Mouse (Mus musculus): ENCODE results near the gene Defb21.
A peak's percentile ranks its signal among the peaks of the same experiment; 100 is the strongest.

Gene Defb21

GRCm38 (mm10) chr2:152604057-152604456, 31.5 kb downstream of the Defb21 start, which contains the start of gene Defb36:
Gene Defb36, plus strand, starts transcription at chr2:152604327.
- DNase-seq (ENCODE audit: low read depth, low spot score): peak; percentile 32

- DNase-seq (ENCODE audit: low read depth, low spot score): no peak
Measured at GRCm38 (mm10) chr2:152607746-152608145, 35.2 kb downstream of the Defb21 start.

- DNase-seq (ENCODE audit: low read depth, low spot score): no peak
Measured at GRCm38 (mm10) chr2:152608719-152609118, 36.2 kb downstream of the Defb21 start.

- no peak for DNase-seq (ENCODE audit: low read depth, low spot score)
Measured at GRCm38 (mm10) chr2:152612193-152612592, 39.6 kb downstream of the Defb21 start.

GRCm38 (mm10) chr2:152615563-152615962, 43.0 kb downstream of the Defb21 start:
- peak; percentile 65 for DNase-seq (ENCODE audit: low read depth, low spot score)

- DNase-seq (ENCODE audit: low read depth, low spot score): no peak
Measured at GRCm38 (mm10) chr2:152616470-152616869, 43.9 kb downstream of the Defb21 start.

- DNase-seq (ENCODE audit: low read depth, low spot score): peak; percentile 50
Measured at GRCm38 (mm10) chr2:152617374-152617773, 44.8 kb downstream of the Defb21 start.

GRCm38 (mm10) chr2:152620367-152621134, 48.0 kb downstream of the Defb21 start:
- no peak for DNase-seq (ENCODE audit: low read depth, low spot score)

- no peak for DNase-seq (ENCODE audit: low read depth, low spot score)
Measured at GRCm38 (mm10) chr2:152622151-152622550, 49.6 kb downstream of the Defb21 start.

GRCm38 (mm10) chr2:152622953-152623352, 50.4 kb downstream of the Defb21 start, which contains the start of gene Defb25:
Gene Defb25, minus strand, starts transcription at chr2:152623053.
- DNase-seq (ENCODE audit: low read depth, low spot score): no peak

Data from A20 (cell line).